Mouse (Mus musculus): ENCODE data around the gene Ptch1. TPM values are rescaled to one million over a fixed set of nuclear protein-coding genes. Genes with fewer than 3 reads are reported as not detected.

The Ptch1 gene
- polyA plus RNA-seq, 1 experiment = 24.5 TPM

DNA sequence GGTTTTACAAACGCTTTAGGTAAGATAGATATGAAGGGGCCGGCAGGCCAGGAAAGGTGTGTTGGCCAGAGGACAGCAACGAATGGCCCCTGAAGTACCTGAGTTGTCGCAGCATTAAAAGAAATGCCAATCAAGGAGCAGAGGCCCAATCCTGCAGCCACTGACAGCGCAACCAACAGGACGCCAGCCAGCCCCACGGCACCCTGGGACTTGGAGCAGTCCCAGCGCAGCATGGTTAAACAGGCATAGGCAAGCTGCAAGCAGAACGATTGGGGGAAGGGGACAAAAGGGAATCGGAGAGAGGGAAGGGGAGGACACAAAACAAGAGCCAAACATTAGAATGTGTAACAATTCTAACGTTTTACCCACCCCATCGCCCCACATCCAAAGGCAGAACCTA lies 32.8 kb downstream of the Ptch1 start:
- no peak for DNase-seq (ENCODE audit: low read depth)

DNA sequence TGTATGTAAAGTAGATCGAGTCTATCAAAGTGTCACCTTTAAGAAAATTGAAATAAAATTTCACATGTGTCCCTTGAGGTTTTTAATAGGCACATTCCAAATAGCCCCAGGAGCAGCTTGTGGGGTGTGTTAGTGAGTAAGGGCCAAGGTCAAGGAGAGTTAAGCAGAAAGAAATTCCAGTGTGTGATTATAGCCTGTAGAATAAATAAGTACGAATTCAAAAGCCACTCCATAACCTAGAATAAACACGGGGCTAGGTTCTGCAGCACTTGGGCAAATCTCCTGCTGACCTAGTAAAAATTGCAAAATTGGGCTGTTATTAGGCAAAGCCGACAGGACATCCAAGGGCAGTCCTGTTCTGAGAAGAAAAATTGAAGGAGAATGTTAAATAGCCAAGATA lies 38.4 kb downstream of the Ptch1 start:
- DNase-seq (ENCODE audit: low read depth) = no peak

DNA sequence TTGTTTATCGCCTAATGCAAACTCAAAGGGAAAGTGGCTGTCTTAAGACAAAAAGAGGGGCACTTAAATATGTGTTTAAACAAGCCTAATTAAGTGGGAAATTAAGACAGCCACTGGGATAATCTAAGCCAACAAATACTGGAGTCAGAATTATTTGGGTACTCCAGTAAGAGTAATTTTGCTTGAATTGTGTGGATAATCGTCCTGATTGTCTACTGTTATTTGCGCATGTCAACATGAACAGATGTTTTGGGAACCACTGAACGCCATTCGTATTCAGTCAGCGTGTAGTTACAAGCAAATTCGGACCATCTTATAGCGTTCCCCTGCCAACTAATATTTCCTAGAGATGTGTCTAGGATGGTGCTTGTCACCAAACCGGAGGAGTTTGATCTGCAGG lies 42.5 kb downstream of the Ptch1 start:
- no peak for DNase-seq (ENCODE audit: low read depth)

DNA sequence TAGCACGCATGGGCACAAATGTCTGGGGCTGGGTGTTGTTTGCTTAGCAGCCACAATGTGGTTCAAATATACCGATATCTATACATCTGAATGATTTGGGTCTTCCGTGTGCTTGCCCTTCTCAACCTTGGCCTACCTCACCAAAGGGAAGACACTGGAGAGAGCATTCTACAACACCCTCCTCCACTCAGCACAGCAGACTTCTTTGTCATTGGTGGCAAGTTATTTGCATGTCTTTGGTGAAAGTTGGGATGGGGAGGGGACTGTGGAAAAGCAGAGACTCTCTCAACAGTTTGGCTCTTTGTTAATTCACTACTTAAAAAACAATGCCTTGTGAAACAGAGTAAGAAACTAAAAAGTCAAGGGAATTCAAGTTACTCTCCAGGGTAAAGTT lies 43.0 kb downstream of the Ptch1 start:
- no peak for DNase-seq (ENCODE audit: low read depth)

DNA sequence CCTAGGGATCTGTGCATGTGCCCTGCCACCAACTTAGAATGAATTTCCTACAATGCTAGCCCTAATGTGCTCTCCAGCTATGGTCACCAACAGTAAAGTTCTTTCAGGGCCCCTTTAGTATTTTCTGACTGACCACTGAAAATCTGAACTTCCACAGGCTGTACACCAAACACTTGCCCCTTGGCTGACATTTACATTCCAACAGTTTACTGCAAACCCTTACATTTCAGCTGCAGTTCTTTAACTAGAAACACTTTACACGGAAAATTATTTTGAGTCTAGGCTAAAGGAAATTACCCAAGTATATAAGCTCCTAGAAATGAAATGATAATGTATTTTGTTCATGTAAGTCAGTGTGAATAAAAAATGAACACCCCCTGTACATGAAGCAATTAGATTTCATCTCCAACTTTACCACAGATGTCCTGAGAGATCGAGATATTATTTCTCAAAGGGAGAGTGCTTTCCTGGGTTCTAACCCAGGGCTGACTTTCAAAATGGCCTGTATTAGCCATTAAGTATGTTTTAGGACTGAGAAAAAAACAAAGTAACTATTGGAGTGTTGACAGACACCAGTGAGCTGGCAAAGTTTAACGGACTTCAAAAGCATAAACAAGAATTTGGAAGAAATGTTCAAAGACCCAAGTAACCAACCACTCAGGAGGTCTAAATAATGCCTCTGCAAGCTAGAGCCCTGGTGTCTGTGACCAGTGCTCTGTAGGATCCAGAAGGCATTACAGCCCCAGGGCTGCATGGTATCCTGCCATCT lies 43.6 kb downstream of the Ptch1 start:
- DNase-seq (ENCODE audit: low read depth) = no peak

DNA sequence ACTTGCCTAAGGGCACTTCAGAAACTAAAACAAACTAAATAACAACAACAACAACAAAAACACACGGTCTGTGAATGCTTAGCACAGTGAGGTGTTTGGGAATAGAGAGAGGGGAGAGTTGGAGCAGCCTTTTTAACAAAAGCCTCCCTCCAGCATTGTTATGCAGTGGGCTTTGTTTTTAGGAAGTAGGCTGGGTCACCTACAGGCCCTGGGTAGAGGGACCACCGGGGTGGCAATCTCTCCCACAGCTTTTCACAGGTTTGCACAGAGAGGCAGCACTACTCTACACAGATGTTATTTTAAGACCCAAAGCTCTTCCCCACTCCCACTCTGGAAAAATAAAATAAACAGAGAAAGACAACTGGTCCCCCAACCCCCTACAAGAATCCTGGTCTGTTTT lies 44.5 kb downstream of the Ptch1 start:
- DNase-seq (ENCODE audit: low read depth) = no peak

DNA sequence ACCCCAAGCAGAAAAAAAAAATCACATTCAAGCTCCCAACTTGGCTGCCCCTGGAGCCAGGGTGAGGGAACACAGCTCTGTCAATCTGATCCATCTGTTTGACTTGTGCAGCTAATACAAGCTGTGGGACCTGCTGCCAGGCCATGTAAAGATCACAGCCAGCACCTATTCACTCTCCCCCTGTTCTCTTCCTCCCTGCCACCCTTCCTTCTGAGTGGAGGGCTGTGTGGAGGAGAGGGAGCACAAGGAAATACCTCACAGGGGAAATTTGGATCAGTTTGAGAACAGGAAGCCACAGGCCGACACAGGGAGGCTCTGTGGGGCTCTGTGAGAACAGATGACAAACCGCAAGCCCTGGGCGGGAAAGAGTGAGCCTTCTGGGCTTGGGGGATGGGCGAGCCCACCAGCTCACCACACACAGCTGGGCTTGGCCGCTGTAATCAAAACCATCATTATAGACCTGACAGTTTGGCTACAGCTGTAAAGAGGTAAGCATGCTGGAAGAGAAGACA lies 45.2 kb downstream of the Ptch1 start:
- DNase-seq (ENCODE audit: low read depth) = no peak

DNA sequence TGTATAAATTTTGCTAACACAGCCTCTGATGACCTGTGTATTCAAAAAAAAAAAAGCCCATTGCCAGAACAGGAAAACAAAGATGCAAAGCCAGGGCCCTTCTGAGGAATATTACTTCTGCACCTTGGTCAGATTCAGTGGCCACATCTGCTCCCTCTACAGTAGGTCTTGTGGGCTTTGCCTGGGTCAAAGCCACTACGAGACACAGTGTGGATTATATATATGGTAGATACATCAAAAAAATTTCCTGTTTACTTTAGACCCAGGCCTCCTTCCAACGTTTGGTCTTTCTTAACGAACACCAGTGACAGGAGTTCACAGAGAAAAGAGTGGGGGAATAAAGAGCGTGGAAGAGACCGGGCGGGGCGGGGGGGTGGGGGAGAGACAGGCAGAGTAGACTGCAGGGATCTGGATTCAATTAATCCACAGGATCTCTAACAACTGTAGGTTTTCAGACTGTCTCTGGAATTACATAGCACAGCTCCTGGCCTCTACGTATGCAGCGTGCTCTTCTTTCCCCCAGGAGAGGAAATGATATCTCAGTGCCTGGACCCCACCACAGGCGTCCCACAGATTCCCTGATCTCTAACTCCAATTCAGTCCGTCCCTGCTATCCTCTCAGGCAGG lies 47.7 kb downstream of the Ptch1 start:
- DNase-seq (ENCODE audit: low read depth) = no peak

DNA sequence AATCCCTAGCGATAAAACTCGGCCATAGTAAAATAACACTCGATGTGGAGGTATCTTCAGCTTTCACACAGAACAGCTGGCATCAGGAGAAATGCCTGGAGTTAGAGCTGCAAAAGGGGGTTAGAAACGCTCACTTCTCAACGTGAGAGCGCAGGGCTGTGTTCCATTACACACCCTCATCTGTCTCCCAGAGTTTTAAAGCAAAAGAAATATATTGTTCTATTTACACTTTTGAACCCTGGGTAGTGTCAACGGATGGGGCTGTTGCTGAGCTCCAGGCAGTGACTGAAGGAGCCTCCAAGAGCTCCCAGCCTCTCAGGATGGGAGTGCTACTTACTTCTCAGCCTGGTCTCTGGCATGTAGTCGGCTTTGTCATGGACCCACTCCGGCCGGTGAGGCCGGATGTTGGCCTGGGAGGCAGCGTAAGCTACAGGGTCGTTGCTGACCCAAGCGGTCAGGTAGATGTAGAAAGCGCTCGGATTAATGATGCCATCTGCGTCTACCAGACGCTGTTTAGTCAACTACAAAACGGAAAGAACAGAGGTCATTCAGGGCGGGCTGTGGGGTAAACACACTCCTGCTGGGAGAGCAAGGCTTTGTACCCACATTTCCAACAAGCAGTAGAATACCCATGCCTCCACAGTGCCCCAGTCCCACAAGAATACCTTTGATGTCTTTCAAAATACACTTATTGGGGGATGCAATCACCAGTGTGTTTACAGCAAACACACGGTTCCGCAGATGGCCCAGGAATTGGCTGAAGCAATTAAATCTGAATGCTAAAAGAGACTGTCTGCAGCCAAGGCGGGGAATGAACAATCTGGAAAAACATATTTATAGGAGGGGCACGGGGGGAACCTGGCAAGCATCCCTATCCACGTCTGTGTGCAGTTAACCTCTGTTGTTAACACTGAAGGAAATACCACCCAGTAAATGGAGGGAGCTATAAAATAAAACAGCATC lies 48.5 kb downstream of the Ptch1 start:
- no peak for DNase-seq (ENCODE audit: low read depth)

DNA sequence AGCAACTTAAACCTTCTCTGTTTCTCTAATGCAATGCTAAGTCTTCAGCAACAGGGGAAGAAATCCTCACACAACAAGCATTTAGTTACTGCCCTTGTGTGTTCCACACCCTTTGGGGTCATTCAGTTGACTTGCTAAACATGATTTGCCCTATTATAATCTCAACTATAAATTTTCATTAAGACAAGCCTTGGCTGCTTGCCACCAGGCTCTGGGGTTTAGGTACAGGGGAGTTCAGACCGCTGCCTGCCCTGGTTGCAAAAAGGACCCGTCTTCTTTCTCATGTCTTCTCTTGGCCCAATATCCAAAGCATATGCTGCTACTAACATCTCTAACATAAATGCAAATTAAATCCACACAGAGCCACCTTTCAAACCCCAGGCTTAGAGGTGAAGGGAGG lies 49.3 kb downstream of the Ptch1 start:
- no peak for DNase-seq (ENCODE audit: low read depth)

DNA sequence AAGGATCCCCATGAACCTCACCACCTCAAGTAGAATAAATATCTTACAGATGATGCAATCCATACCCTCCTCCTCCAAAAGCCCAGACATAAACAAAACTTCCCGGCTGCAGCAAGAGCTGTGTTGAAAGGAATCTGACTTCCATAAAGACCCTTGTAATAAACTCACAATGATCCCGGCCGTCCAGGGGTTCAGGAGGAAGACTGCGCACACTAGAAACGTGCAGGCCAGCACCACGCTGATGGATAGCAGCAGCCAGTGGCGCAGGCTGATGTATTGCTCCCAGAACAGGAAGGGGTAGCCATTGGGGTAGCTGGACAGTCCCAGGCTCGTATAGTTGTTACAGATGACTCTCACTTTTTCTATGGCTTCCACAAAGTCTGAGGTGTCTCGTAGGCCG lies 50.6 kb downstream of the Ptch1 start:
- DNase-seq (ENCODE audit: low read depth) = no peak

DNA sequence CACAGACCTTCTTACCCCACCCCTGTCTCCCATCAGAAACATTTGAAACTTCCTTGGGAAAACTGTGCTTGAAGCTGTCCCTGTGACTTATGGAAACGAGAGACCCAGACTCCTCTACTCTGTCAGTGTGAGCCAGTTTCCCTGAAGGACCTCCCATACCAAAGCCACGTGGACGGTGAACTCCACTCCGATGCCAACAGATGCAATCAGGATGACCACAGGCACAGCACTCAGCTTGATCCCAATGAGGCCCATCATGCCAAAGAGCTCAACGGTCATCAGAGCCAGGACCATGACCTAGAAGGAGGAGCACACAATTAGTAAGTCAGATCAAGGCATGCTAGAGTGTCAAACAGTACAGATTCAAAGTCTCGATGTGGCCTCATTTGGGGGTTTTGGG lies 53.3 kb downstream of the Ptch1 start:
- DNase-seq (ENCODE audit: low read depth) = no peak

DNA sequence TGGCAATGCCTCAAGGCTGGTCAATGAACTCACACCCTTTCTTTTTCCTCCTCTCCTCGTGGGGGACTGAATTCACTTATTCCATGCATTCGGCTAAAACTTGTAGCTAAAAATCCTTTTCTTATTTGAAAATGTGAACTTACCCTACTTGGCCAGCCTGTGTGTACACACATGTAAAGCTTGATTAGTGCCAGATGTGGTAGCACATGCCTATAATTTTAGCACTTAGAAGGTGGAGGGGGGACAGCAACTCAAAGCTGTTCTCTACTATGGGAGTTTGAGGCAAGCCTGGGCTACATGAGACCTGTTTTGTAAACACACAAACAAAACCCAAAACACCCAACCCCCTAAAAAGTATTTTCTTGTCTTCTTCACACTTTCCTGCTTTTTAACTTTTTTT lies 56.9 kb downstream of the Ptch1 start:
- no peak for DNase-seq (ENCODE audit: low read depth)

DNA sequence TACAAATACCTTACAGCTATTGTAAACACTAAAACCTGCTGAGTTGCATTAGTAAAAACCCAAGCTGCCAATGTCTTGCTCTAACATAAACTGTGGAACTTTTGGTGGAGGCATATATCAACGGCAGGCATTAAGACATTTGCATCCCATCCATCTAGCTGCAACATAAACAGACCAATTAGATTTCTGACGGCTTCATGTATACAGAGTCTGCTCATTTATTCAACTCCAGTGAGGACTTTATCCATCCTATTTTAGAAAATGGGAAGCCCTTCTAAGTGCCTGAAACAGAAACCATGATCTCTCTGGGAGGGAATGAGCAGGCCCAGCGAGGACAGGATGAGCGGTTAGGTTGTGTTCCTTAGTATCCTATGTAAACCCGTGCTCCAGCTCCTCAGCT lies 57.9 kb downstream of the Ptch1 start:
- DNase-seq (ENCODE audit: low read depth) = no peak

DNA sequence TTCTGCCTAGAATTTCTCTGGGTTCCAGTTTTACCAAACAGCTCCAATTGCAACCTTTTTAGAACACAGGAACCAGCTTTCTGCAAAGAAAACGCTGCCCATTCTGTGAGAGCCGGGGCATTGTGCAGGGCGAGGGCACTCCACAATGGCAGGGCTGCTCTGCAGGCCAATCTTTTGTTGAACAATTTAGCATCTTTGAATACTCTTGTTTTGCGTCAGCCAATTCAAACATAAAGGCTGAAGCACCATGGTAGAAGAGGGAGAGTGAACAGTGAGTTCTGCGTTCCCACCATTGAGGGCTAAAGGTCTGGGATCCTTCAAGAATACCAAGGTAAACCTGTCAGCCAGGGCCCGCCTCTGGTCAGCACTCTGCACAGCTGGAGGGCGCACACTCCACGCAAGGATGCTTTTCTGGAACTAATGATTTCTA lies 58.5 kb downstream of the Ptch1 start:
- no peak for DNase-seq (ENCODE audit: low read depth)

DNA sequence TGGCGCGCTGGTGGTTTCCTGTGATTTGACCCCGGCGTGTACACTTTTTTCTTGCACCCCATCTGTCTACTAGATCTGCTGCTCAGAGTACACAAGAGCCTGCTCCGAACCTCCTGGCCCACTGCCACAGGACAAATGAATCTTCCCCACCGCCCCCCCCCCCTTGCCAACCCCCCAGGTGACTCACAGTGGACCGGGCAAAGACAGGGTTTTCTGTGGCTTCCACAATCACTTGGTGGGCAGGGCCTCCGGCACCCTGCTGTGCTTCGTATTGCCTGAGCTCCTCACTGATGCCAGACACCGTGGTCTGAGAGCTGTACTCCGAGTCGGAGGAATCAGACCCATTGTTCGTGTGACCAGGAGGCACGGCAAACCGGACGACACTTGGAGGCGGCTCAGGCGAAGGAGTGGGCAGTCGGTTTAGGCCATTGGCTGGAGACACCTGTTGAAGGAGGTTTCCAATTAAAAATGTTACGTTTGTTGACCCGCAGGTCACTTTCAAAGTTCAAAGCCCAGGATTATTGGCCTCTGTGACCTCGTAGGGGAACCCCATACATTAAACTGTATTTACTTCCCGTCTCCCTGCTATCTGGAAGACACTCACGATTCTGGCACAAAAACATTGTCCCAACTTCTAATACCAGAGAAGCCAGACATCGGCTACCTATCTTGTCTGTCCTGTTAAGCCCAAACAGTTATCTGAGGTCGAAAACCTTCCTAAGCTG lies 59.9 kb downstream of the Ptch1 start:
- DNase-seq (ENCODE audit: low read depth) = no peak

DNA sequence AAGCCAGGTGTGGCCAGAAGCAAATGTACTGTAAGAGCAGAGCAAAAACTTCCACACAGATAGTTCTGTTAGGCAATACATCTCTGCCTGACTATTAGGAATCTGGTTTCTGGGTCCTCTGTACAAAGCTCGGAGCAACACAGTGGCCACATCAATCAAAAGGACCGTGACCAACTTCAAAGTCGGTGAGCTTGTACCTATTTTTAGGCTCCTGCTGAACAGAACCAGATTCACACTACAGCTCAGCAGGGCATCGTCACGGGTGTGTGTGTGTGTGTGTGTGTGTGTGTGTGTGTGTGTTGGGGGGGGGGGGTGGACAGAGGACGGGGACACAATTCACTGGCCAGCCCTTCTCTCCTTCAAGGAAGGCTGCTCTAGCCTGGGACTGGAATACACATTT lies 61.0 kb downstream of the Ptch1 start:
- DNase-seq (ENCODE audit: low read depth) = no peak

DNA sequence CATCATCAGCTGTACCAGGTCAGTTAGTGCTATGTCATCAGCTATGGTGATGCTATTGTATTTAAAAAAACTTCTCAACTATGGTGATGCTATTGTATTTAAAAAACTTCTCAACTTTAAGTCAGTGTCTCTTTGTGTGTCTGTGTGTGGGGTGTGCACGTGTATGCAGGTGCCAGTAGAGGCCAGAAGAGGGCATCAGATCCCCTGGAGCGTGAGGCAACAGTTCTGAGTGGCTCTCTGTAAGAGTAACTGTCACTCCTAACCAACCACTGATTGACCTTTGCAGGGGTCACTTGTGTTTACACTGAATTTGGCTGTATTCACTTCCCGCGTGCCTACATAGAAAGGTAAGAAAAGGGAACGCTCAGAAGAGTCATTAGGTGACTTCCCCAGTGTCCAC lies 65.6 kb downstream of the Ptch1 start:
- DNase-seq (ENCODE audit: low read depth) = no peak

DNA sequence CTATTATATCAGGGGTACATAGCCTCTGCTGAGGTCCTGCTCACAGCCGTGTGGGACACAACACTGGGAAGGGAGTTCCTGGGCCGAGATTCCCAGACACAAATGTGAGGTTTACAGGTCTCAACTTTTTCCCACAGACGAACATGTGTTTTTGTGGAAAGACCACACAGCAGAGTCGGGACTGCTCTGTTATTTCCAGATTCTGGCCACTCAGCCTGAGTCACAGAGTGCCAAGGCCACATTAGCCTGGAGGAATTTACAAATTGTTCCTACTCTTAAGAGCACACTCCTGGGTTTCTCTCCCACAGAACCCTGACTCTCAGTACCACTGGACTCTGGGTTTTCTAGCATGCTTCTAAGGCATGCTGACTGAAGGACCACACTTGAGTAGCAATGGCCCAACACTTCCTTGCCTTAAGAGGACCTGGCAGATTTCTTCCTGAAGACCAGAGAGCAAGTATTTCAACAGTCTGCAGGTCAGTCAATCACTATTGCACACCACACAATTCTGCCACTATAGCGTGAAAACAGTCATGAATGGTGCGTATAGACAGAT lies 66.3 kb downstream of the Ptch1 start:
- DNase-seq (ENCODE audit: low read depth) = no peak

DNA sequence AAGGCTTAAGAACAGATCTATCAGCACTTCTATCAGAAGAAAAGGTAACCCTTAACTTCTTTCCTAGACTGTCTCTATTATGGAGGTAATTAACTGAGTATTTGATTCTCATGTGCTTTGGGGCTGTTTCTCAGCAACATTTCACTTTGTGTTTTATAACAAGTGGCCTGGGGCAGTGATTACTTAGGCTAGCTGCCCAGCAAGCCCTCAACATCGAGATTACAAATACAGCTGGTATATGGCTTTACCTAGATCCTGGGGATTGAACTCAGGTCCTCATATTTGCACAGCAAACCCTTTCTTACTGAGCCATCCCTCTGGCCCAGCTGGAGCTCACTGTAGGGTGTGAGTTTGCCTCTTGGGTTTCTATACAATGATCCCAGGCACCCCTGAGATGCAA lies 67.0 kb downstream of the Ptch1 start:
- DNase-seq (ENCODE audit: low read depth) = no peak

DNA sequence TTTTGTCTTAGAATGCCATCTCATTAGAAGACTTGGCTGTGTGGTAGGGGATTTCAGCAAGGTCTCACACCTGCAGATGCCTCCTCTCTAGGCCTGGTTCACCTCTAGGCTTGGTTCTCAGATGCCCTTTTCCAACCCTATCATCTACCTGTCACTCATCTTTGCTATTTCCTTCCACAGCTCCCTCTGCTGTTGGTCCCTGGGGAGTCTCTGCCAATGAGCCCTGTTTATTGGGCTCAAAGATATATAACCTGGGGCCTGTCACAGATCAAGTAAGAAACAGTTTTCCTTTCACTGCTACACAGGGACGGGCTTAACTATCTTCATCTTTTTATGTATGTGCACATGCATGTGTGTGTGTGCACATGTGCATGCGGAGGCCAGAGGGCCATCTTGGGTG lies 71.0 kb downstream of the Ptch1 start:
- DNase-seq (ENCODE audit: low read depth) = no peak

All from gonadal fat pad, adult 2 months (tissue).